Mouse (Mus musculus): ENCODE measurements around the gene Btnl10. TPM values are rescaled to one million over a fixed set of nuclear protein-coding genes. Genes with fewer than 3 reads are reported as not detected.
"Not testable (repeated sequence)": the region's sequence is repeated elsewhere in the genome, so short reads cannot be mapped to it uniquely, and the experiment has no call there.

Gene Btnl10
- total RNA-seq, 1 experiment: not detected

- no peak for DNase-seq (ENCODE audit: low read depth, low spot score)
Measured at GRCm38 (mm10) chr11:58949480-58950431, 32.0 kb downstream of the Btnl10 start.

GRCm38 (mm10) chr11:58951210-58951609 lies 33.5 kb downstream of the Btnl10 start:
- Histone ChIP-seq H3K4me3 (ENCODE audit: insufficient read depth in 1 of 2, low read depth in 1 of 2, low read length in 2 of 2, poor library complexity in 1 of 2, severe bottlenecking in 1 of 2) (no peak overlapping the region), H3K4me1 (ENCODE audit: control insufficient read depth in 2 of 2, insufficient read depth in 2 of 2, low read length in 2 of 2, poor library complexity in 1 of 2) (peaks cover 0 to 3% of the 10 kb centered on the region in 2 experiments; a peak in 1 of 4 replicates), H3K9me3 (ENCODE audit: control insufficient read depth, insufficient read depth, low read depth, low read length) (no peaks in the 10 kb centered on the region), H3K36me3 (ENCODE audit: control insufficient read depth, insufficient read depth, low read length, poor library complexity, severe bottlenecking) (no peaks in the 10 kb centered on the region), H3K27ac (ENCODE audit: insufficient read depth, low read depth, low read length, poor library complexity, severe bottlenecking) (no peak overlapping the region), H3K9ac (ENCODE audit: insufficient read depth, low read depth, low read length, poor library complexity, severe bottlenecking) (no peak overlapping the region)
- TF ChIP-seq HCFC1 (IDR thresholded peaks at IDR 0.05; ENCODE audit: borderline replicate concordance, insufficient read depth, low read length) (no peak), CHD2 (IDR thresholded peaks at IDR 0.05; ENCODE audit: low read depth, low read length) (no peak), ZNF384 (IDR thresholded peaks at IDR 0.05; ENCODE audit: low read depth, low read length) (no peak), MAFK (IDR thresholded peaks at IDR 0.05; ENCODE audit: insufficient read depth, low read depth, low read length) (no peak), ZC3H11A (IDR thresholded peaks at IDR 0.05; ENCODE audit: borderline replicate concordance, low read depth, low read length) (no peak)
- no peak for DNase-seq (ENCODE audit: low read depth, low spot score)
- in situ Hi-C loops (cut with MboI; ENCODE audit: low sequenced_read_pairs in 2 of 2, unreplicated experiment in 2 of 2): no loop called here

More at GRCm38 (mm10) chr11:58949480-58950431, 32.0 kb downstream of the Btnl10 start:
- H3K9ac ChIP-seq (ENCODE audit: insufficient read depth, low read depth, low read length, poor library complexity, severe bottlenecking): no peak overlapping the region
- H3K9me3 ChIP-seq (ENCODE audit: control insufficient read depth, insufficient read depth, low read depth, low read length): no peaks in the 10 kb centered on the region
- TF ChIP-seq ZC3H11A (IDR thresholded peaks at IDR 0.05; ENCODE audit: borderline replicate concordance, low read depth, low read length) (no peak), ZNF384 (IDR thresholded peaks at IDR 0.05; ENCODE audit: low read depth, low read length) (no peak), MAFK (IDR thresholded peaks at IDR 0.05; ENCODE audit: insufficient read depth, low read depth, low read length) (peak; percentile 45; the same call in 1 of the 2 replicates), HCFC1 (IDR thresholded peaks at IDR 0.05; ENCODE audit: borderline replicate concordance, insufficient read depth, low read length) (no peak)
- H3K4me1 ChIP-seq (ENCODE audit: control insufficient read depth in 2 of 2, insufficient read depth in 2 of 2, low read length in 2 of 2, poor library complexity in 1 of 2): no peaks in the 10 kb centered on the region
- in situ Hi-C loops (cut with MboI; ENCODE audit: low sequenced_read_pairs in 2 of 2, unreplicated experiment in 2 of 2): no loop called here
- H3K36me3 ChIP-seq (ENCODE audit: control insufficient read depth, insufficient read depth, low read length, poor library complexity, severe bottlenecking): no peaks in the 10 kb centered on the region
- H3K4me3 ChIP-seq (ENCODE audit: insufficient read depth in 1 of 2, low read depth in 1 of 2, low read length in 2 of 2, poor library complexity in 1 of 2, severe bottlenecking in 1 of 2): peak overlapping the region; percentile 57
- no peak overlapping the region for H3K27ac ChIP-seq (ENCODE audit: insufficient read depth, low read depth, low read length, poor library complexity, severe bottlenecking)

- no peak for TF ChIP-seq CHD2 (IDR thresholded peaks at IDR 0.05; ENCODE audit: low read depth, low read length)
- TF ChIP-seq ZNF384 (IDR thresholded peaks at IDR 0.05; ENCODE audit: low read depth, low read length): no peak
- no peak for TF ChIP-seq MAFK (IDR thresholded peaks at IDR 0.05; ENCODE audit: insufficient read depth, low read depth, low read length)
- no peak for TF ChIP-seq ZC3H11A (IDR thresholded peaks at IDR 0.05; ENCODE audit: borderline replicate concordance, low read depth, low read length)
- no peak for TF ChIP-seq HCFC1 (IDR thresholded peaks at IDR 0.05; ENCODE audit: borderline replicate concordance, insufficient read depth, low read length)
- DNase-seq (ENCODE audit: low read depth, low spot score): no peak
- peaks cover 0 to 3% of the 10 kb centered on the region in 2 experiments; a peak in 1 of 4 replicates for H3K4me1 ChIP-seq (ENCODE audit: control insufficient read depth in 2 of 2, insufficient read depth in 2 of 2, low read length in 2 of 2, poor library complexity in 1 of 2)
- H3K9ac ChIP-seq (ENCODE audit: insufficient read depth, low read depth, low read length, poor library complexity, severe bottlenecking): peak overlapping the region; percentile 74
- no peak overlapping the region for H3K27ac ChIP-seq (ENCODE audit: insufficient read depth, low read depth, low read length, poor library complexity, severe bottlenecking)
- peak overlapping the region; percentile 64 to 65 for H3K4me3 ChIP-seq (ENCODE audit: insufficient read depth in 1 of 2, low read depth in 1 of 2, low read length in 2 of 2, poor library complexity in 1 of 2, severe bottlenecking in 1 of 2)
- H3K9me3 ChIP-seq (ENCODE audit: control insufficient read depth, insufficient read depth, low read depth, low read length): no peaks in the 10 kb centered on the region
- in situ Hi-C loops (cut with MboI; ENCODE audit: low sequenced_read_pairs in 2 of 2, unreplicated experiment in 2 of 2): no loop called here
- peaks cover 5% of the 10 kb centered on the region; the same call in 1 of the 2 replicates for H3K36me3 ChIP-seq (ENCODE audit: control insufficient read depth, insufficient read depth, low read length, poor library complexity, severe bottlenecking)
Measured at GRCm38 (mm10) chr11:58953351-58954169, 35.9 kb downstream of the Btnl10 start.

- H3K9me3 ChIP-seq (ENCODE audit: control insufficient read depth, insufficient read depth, low read depth, low read length); H3K27ac ChIP-seq (ENCODE audit: insufficient read depth, low read depth, low read length, poor library complexity, severe bottlenecking); in situ Hi-C loops (cut with MboI; ENCODE audit: low sequenced_read_pairs in 2 of 2, unreplicated experiment in 2 of 2); H3K36me3 ChIP-seq (ENCODE audit: control insufficient read depth, insufficient read depth, low read length, poor library complexity, severe bottlenecking); H3K4me1 ChIP-seq (ENCODE audit: control insufficient read depth in 2 of 2, insufficient read depth in 2 of 2, low read length in 2 of 2, poor library complexity in 1 of 2); DNase-seq (ENCODE audit: low read depth, low spot score): not testable (repeated sequence)
- H3K9ac ChIP-seq (ENCODE audit: insufficient read depth, low read depth, low read length, poor library complexity, severe bottlenecking): peak overlapping the region; percentile 64
- peak overlapping the region; percentile 60 to 65 for H3K4me3 ChIP-seq (ENCODE audit: insufficient read depth in 1 of 2, low read depth in 1 of 2, low read length in 2 of 2, poor library complexity in 1 of 2, severe bottlenecking in 1 of 2)
Measured at GRCm38 (mm10) chr11:58954170-58954419, 36.4 kb downstream of the Btnl10 start.

All from ES-E14 (cell line).